Mouse (Mus musculus) stomach, postnatal 0 days (tissue): ENCODE results near the gene Nlrc5. TPM values are rescaled to one million over a fixed set of nuclear protein-coding genes. Genes with fewer than 3 reads are reported as not detected.

Experiments
- ATAC-seq: fragments of 200-750 bp; cut with Nextera tagmentation; 2 replicates; pipeline ENCODE4 v1.8.0; 2017; ENCODE audit not compliant: low FRiP score, low TSS enrichment
- DNase-seq: peaks from one replicate; pipeline ENCODE4 v3.0.0-alpha.2; 2016; ENCODE audit warnings: low spot score
- H3K27ac ChIP-seq: fragments of 300-500 bp; sonication (generic); replicated peaks from 2 replicates; pipeline ENCODE4 v1.5.1; 2014; ENCODE audit warnings: mild to moderate bottlenecking, control low read depth
- H3K27me3 ChIP-seq: fragments of 300-500 bp; sonication (generic); 2 replicates; pipeline ENCODE4 v1.6.1; 2014; ENCODE audit warnings: low read length; ENCODE audit not compliant: control insufficient read depth, insufficient read depth
- H3K36me3 ChIP-seq: fragments of 300-500 bp; sonication (generic); 2 replicates; pipeline ENCODE4 v1.6.1; 2014; ENCODE audit warnings: low read length, mixed read lengths; ENCODE audit not compliant: control insufficient read depth, insufficient read depth
- H3K4me1 ChIP-seq: fragments of 300-500 bp; sonication (generic); replicated peaks from 2 replicates; pipeline ENCODE4 v1.6.1; 2014; ENCODE audit warnings: antibody characterized with exemption; ENCODE audit not compliant: control insufficient read depth, insufficient read depth
- H3K4me2 ChIP-seq: fragments of 300-500 bp; sonication (generic); replicated peaks from 2 replicates; pipeline ENCODE4 v1.6.1; 2014; ENCODE audit warnings: low read depth, mild to moderate bottlenecking, control low read depth, moderate library complexity
- H3K4me3 ChIP-seq: fragments of 300-500 bp; sonication (generic); 2 replicates; pipeline ENCODE4 v1.5.1; 2014; ENCODE audit warnings: low read depth, low read length, control low read depth
- H3K9ac ChIP-seq: fragments of 300-500 bp; sonication (generic); 2 replicates; pipeline ENCODE4 v1.6.1; 2014; ENCODE audit warnings: mild to moderate bottlenecking, low read length, control low read depth, mixed read lengths
- H3K9me3 ChIP-seq: fragments of 300-500 bp; sonication (generic); 2 replicates; pipeline ENCODE4 v1.6.1; 2016; ENCODE audit warnings: low read length; ENCODE audit not compliant: control insufficient read depth
- CTCF ChIP-seq: IDR thresholded peaks from 2 replicates; pipeline ENCODE4 v1.5.1; 2016; ENCODE audit warnings: antibody characterized with exemption, low read depth, mild to moderate bottlenecking, moderate library complexity
- EP300 ChIP-seq: optimal IDR thresholded peaks from 2 replicates; pipeline ENCODE3; 2016; ENCODE audit warnings: antibody characterized with exemption
- WGBS: fragments of 180-500 bp; shearing (Covaris S2); extraction: QIAGEN DNeasy Blood & Tissue Kit; methylation state at CpG from one replicate; pipeline ENCODE4 v1.1.7; 2014; 5-methylcytosine and 5-hydroxymethylcytosine counted together
- polyA plus RNA-seq: library from polyadenylated mRNA; unstranded; fragments of >200 nt; fragmentation: Nextera tagmentation; extraction: Ambion mirVana; gene quantifications from 2 replicates; pipeline ENCODE4 v1.2.1, GENCODE M21; 2015

The Nlrc5 gene
- polyA plus RNA-seq, 1 experiment from 2014 or later, result 0.44 TPM

DNA sequence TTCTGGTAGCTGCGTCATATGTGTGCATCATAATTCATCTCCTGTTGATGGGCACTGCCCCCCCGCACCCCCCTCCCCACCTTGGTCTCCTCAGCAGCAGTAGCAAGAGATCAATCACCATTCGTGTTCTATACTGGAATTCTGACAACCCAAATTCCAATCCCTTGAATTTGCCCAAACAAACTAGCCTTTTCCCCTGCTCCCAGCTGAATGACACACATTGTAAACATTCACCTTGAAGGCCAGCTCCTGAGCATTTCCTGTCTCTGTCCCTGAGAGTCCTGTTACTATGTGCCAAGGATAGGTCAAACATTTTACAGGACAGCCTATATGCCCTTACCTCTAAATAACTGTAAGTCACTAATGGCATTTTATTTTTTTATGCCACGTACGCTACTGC, 21.9 kb downstream of the Nlrc5 start:
- no peak overlapping the region for H3K4me3 ChIP-seq
- no peaks in the 10 kb centered on the region for H3K27me3 ChIP-seq
- DNase-seq (no peak), ATAC-seq (no peak)
- H3K4me2 ChIP-seq, result no peak overlapping the region
- WGBS, result 65% methylated on average over 5 of the region's 5 CpGs
- no peaks in the 10 kb centered on the region for H3K36me3 ChIP-seq
- no peaks in the 10 kb centered on the region for H3K9me3 ChIP-seq
- TF ChIP-seq EP300 (no peak), CTCF (no peak)
- no peaks in the 10 kb centered on the region for H3K4me1 ChIP-seq
- no peak overlapping the region for H3K27ac ChIP-seq
- no peak overlapping the region for H3K9ac ChIP-seq

DNA sequence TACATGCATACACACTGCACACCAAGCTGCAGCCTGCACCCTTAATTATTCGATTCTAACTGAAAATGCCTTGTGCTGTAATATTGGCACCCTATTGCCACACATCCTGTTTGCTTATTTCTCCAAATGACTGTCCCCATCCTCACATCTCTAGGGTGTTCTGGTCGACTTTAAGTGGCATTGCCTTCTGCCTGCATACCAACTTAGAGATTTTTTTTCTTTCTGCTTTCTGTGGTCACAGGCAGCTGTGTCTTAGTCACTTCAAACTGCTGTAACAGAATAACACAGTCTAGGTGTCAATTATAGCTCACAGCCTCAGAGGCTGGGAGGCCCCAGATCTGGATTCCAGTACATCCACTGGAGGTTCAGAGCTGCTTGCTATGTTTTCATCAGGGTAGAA, 24.4 kb downstream of the Nlrc5 start:
- Histone ChIP-seq H3K9me3 (no peaks in the 10 kb centered on the region), H3K9ac (no peak overlapping the region), H3K4me2 (no peak overlapping the region), H3K36me3 (no peaks in the 10 kb centered on the region), H3K27me3 (no peaks in the 10 kb centered on the region), H3K4me3 (no peak overlapping the region), H3K4me1 (no peaks in the 10 kb centered on the region), H3K27ac (no peak overlapping the region)
- no peak for TF ChIP-seq CTCF
- TF ChIP-seq EP300, result no peak
- DNase-seq, result no peak
- no peak for ATAC-seq
- WGBS, result 64% methylated on average over 2 of the region's 2 CpGs

GRCm38 (mm10) chr8:94469656-94470055, 35.5 kb downstream of the Nlrc5 start:
- no peak for ATAC-seq
- 70% methylated on average over 5 of the region's 5 CpGs for WGBS
- H3K9me3 ChIP-seq, result no peaks in the 10 kb centered on the region
- DNase-seq, result no peak
- no peak overlapping the region for H3K27ac ChIP-seq
- no peaks in the 10 kb centered on the region for H3K4me1 ChIP-seq
- no peak for TF ChIP-seq CTCF
- TF ChIP-seq EP300, result no peak
- H3K36me3 ChIP-seq, result no peaks in the 10 kb centered on the region
- H3K9ac ChIP-seq, result no peak overlapping the region
- H3K4me3 ChIP-seq, result no peak overlapping the region
- no peak overlapping the region for H3K4me2 ChIP-seq
- H3K27me3 ChIP-seq, result no peaks in the 10 kb centered on the region

DNA sequence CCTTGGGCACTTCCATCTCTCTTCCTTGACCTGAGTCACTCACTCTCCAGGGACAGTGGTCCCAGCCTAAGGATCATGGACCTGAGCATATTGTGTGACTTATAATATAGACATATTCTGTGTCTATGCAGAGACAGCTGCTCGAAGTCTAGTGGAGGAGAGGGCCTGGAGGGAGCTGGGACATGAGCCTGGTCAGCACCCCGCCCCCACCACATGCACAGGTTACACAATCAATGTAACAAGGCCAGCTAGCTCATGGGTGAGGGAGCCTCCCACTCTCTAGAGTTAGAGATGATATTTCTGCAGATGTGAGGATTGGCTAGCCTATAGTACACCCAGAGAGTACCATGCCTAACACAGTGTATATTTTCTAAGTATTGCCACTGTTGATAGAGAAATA, 36.6 kb downstream of the Nlrc5 start:
- H3K4me2 ChIP-seq, result no peak overlapping the region
- H3K9me3 ChIP-seq, result no peaks in the 10 kb centered on the region
- ATAC-seq, result no peak
- H3K4me1 ChIP-seq, result no peaks in the 10 kb centered on the region
- no peak overlapping the region for H3K27ac ChIP-seq
- H3K4me3 ChIP-seq, result no peak overlapping the region
- TF ChIP-seq EP300, result no peak
- no peak for TF ChIP-seq CTCF
- H3K9ac ChIP-seq, result no peak overlapping the region
- H3K36me3 ChIP-seq, result no peaks in the 10 kb centered on the region
- no peak for DNase-seq
- H3K27me3 ChIP-seq, result no peaks in the 10 kb centered on the region
- WGBS, result 62% methylated on average over 2 of the region's 2 CpGs

- Histone ChIP-seq H3K36me3 (no peaks in the 10 kb centered on the region), H3K27ac (no peak overlapping the region), H3K9ac (no peak overlapping the region), H3K27me3 (no peaks in the 10 kb centered on the region), H3K4me2 (no peak overlapping the region), H3K4me1 (no peaks in the 10 kb centered on the region), H3K4me3 (no peak overlapping the region), H3K9me3 (no peaks in the 10 kb centered on the region)
- WGBS, result 68% methylated on average over 1 of the region's 1 CpGs
- TF ChIP-seq EP300, result no peak
- no peak for TF ChIP-seq CTCF
- no peak for DNase-seq
- ATAC-seq, result no peak
These were observed 37.1 kb downstream of the Nlrc5 start for GRCm38 (mm10) chr8:94471281-94471680.

- TF ChIP-seq CTCF (no peak), EP300 (no peak)
- Histone ChIP-seq H3K9ac (no peak overlapping the region), H3K4me3 (no peak overlapping the region), H3K9me3 (no peaks in the 10 kb centered on the region), H3K4me1 (no peaks in the 10 kb centered on the region), H3K36me3 (no peaks in the 10 kb centered on the region), H3K4me2 (no peak overlapping the region), H3K27me3 (no peaks in the 10 kb centered on the region), H3K27ac (no peak overlapping the region)
- no peak for DNase-seq
- no peak for ATAC-seq
- 80% methylated on average over 8 of the region's 8 CpGs for WGBS
These were observed 38.6 kb downstream of the Nlrc5 start for GRCm38 (mm10) chr8:94472741-94473140.

- Histone ChIP-seq H3K4me3 (no peak overlapping the region), H3K9ac (no peak overlapping the region), H3K9me3 (no peaks in the 10 kb centered on the region), H3K27me3 (no peaks in the 10 kb centered on the region), H3K27ac (no peak overlapping the region), H3K36me3 (no peaks in the 10 kb centered on the region), H3K4me2 (no peak overlapping the region), H3K4me1 (no peaks in the 10 kb centered on the region)
- ATAC-seq, result no peak
- DNase-seq, result no peak
- WGBS, result 77% methylated on average over 20 of the region's 21 CpGs
- no peak for TF ChIP-seq CTCF
- TF ChIP-seq EP300, result no peak
These were observed 39.3 kb downstream of the Nlrc5 start for GRCm38 (mm10) chr8:94473431-94473830.
